Mouse (Mus musculus) forebrain, postnatal 0 days (tissue): ENCODE results near the gene Syt2. TPM values are rescaled to one million over a fixed set of nuclear protein-coding genes. Genes with fewer than 3 reads are reported as not detected.
A peak's percentile ranks its signal among the peaks of the same experiment; 100 is the strongest.

Experiments
- ATAC-seq: fragments of 200-750 bp; cut with Nextera tagmentation; 2 replicates; pipeline ENCODE4 v1.8.0; 2017; ENCODE audit warnings: mild to moderate bottlenecking, moderate library complexity
- DNase-seq: peaks from one replicate; pipeline ENCODE4 v3.0.0-alpha.2; 2015
- H3K27ac ChIP-seq: fragments of 300-500 bp; sonication (generic); 2 replicates; pipeline ENCODE4 v1.5.1; 2014; ENCODE audit warnings: low read depth, mild to moderate bottlenecking, antibody characterized with exemption, low read length, moderate library complexity, mixed read lengths
- H3K27me3 ChIP-seq: fragments of 300-500 bp; sonication (generic); 2 replicates; pipeline ENCODE4 v1.6.1; 2014; ENCODE audit warnings: mild to moderate bottlenecking, low read length, mixed read lengths; ENCODE audit not compliant: insufficient read depth
- H3K36me3 ChIP-seq: fragments of 300-500 bp; sonication (generic); 2 replicates; pipeline ENCODE4 v1.6.1; 2014; ENCODE audit warnings: mild to moderate bottlenecking, moderate library complexity; ENCODE audit not compliant: insufficient read depth
- H3K4me1 ChIP-seq: fragments of 300-500 bp; sonication (generic); 2 replicates; pipeline ENCODE4 v1.6.1; 2014; ENCODE audit warnings: antibody characterized with exemption; ENCODE audit not compliant: insufficient read depth
- H3K4me2 ChIP-seq: fragments of 300-500 bp; sonication (generic); 2 replicates; pipeline ENCODE4 v1.6.1; 2014; ENCODE audit warnings: low read depth, mild to moderate bottlenecking, moderate library complexity
- H3K4me3 ChIP-seq: fragments of 300-500 bp; sonication (generic); 2 replicates; pipeline ENCODE4 v1.5.1; 2014; ENCODE audit warnings: low read depth, low read length, mixed read lengths
- H3K9ac ChIP-seq: fragments of 300-500 bp; sonication (generic); 2 replicates; pipeline ENCODE4 v1.6.1; 2014; ENCODE audit warnings: mild to moderate bottlenecking
- H3K9me3 ChIP-seq: fragments of 300-500 bp; sonication (generic); 2 replicates; pipeline ENCODE4 v1.6.1; 2016; ENCODE audit warnings: low read length
- CTCF ChIP-seq: sonication (generic); IDR thresholded peaks from 2 replicates; pipeline ENCODE4 v1.5.1; 2016; ENCODE audit warnings: antibody characterized with exemption, control low read depth, low read depth
- WGBS: fragments of 180-500 bp; shearing (Covaris S2); extraction: QIAGEN DNeasy Blood & Tissue Kit; methylation state at CpG from one replicate; pipeline ENCODE4 v1.1.7; 2014; 5-methylcytosine and 5-hydroxymethylcytosine counted together
- microRNA-seq, 2 experiments: library from miRNA; unstranded; fragments of <30 nt; microRNA quantifications; one replicate each; pipeline ENCODE4; 2016
- polyA plus RNA-seq: library from polyadenylated mRNA; unstranded; fragments of >200 nt; fragmentation: Nextera tagmentation; extraction: Ambion mirVana; gene quantifications from 2 replicates; pipeline ENCODE4 v1.2.1, GENCODE M21; 2015
- total RNA-seq: library from RNA; depleted of rRNA; stranded (reverse); fragments of >200 nt; gene quantifications from 2 replicates; pipeline ENCODE4 v1.2.3, GENCODE M21; 2014; rRNA removed

Gene Syt2
- total and polyA plus RNA-seq, 2 experiments from 2014 or later = 1.3 to 1.6 TPM

DNA sequence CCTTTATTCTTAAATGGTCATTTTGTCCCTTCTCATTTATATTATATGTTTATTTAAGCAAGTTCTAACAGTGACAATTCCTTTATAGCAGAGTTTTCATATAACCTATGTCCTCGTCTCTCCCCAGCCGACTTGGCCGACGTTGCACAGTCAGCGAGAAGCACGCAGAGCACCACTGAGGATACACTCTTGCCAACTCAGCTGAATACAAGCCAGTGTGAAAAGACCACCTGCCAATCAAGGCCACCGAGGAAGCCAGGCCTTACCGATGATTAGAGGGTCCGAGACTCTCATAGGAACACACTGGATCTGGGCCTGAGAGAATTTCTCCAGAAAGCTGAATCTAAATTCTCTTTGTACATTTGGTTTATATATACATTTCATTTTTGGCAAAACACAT, 159.0 kb downstream of the Syt2 start:
- no peak for TF ChIP-seq CTCF
- Histone ChIP-seq H3K4me1 (no peaks in the 10 kb centered on the region; the same call in 1 of the 2 replicates), H3K9ac (no peak overlapping the region), H3K36me3 (peaks cover 1% of the 10 kb centered on the region; the same call in 1 of the 2 replicates), H3K9me3 (no peaks in the 10 kb centered on the region), H3K27ac (no peak overlapping the region), H3K4me3 (no peak overlapping the region), H3K27me3 (no peaks in the 10 kb centered on the region), H3K4me2 (no peak overlapping the region)
- ATAC-seq (peak; percentile 47; the same call in 1 of the 2 replicates), DNase-seq (peak; percentile 48)
- 21% methylated on average over 9 of the region's 9 CpGs for WGBS

Small RNAs within 50 kb of the gene (microRNA-seq; reads per million reads assigned to microRNA genes)
- gene Gm22232 = 0 reads per million in 2 experiments

Other genes starting within 250 kb of the Syt2 start
- 9.2 and 16.0 TPM in 2 replicates for gene Cyb5r1, start 241.1 kb upstream of the Syt2 start, total RNA-seq
- 9.5 and 14.5 TPM in 2 replicates for gene Cyb5r1, start 241.1 kb upstream of the Syt2 start, polyA plus RNA-seq
- gene Adipor1, start 231.3 kb upstream of the Syt2 start, total RNA-seq = 80.0 and 82.0 TPM in 2 replicates
- 62.2 and 68.2 TPM in 2 replicates for gene Adipor1, start 231.3 kb upstream of the Syt2 start, polyA plus RNA-seq
- 33.5 and 40.0 TPM in 2 replicates for gene Klhl12, start 191.1 kb upstream of the Syt2 start, total RNA-seq
- 26.2 and 33.6 TPM in 2 replicates for gene Klhl12, start 191.1 kb upstream of the Syt2 start, polyA plus RNA-seq
- 35.0 and 39.6 TPM in 2 replicates for gene Rabif, start 152.0 kb upstream of the Syt2 start, total RNA-seq
- 68.9 and 74.6 TPM in 2 replicates for gene Rabif, start 152.0 kb upstream of the Syt2 start, polyA plus RNA-seq
- gene Mgat4e, start 97.0 kb upstream of the Syt2 start, total RNA-seq = 0.23 TPM in 1 of 2 replicates, not detected in the other
- not detected in 2 replicates for gene Mgat4e, start 97.0 kb upstream of the Syt2 start, polyA plus RNA-seq
- 75.2 and 84.6 TPM in 2 replicates for gene Kdm5b, start 86.5 kb upstream of the Syt2 start, total RNA-seq
- gene Kdm5b, start 86.5 kb upstream of the Syt2 start, polyA plus RNA-seq = 38.3 and 53.6 TPM in 2 replicates